Mouse (Mus musculus): ENCODE results near the gene 1700016D06Rik. TPM values are rescaled to one million over a fixed set of nuclear protein-coding genes. Genes with fewer than 3 reads are reported as not detected.
A peak's percentile ranks its signal among the peaks of the same experiment; 100 is the strongest.
"Not testable (repeated sequence)": the region's sequence is repeated elsewhere in the genome, so short reads cannot be mapped to it uniquely, and the experiment has no call there.

The 1700016D06Rik gene
- polyA plus RNA-seq, 1 experiment from 2014 or later: not detected

DNA sequence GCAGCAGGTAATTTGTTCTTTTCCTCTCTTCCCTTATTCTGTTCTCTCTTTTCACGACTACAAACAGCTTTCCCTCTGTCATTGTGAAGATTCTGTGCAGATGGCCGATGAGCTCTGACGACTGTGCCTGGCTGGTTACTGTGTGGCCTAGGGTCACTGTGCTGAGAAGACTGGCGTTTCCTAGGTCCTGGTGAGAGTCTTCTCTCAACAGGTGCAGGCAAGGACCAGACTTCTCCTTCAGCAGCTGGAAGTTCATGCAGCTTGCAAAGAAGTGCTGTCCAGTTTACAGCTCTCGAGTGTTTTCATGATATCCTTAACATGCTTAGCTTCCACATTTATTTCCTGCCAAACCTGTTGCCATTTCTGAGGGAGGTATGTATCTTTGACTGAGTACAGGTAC lies 6.9 kb downstream of the 1700016D06Rik start:
- Histone ChIP-seq H3K9ac (ENCODE audit: low read depth, low read length) (no peak overlapping the region), H3K4me3 (ENCODE audit: low read length) (no peak overlapping the region), H3K9me3 (ENCODE audit: control insufficient read depth, low read length) (no peaks in the 10 kb centered on the region), H3K27me3 (replicated peaks; ENCODE audit: control insufficient read depth, insufficient read depth, low read length) (no peaks in the 10 kb centered on the region), H3K4me2 (ENCODE audit: low read length) (no peak overlapping the region), H3K4me1 (ENCODE audit: control insufficient read depth, insufficient read depth, low read depth, low read length) (no peaks in the 10 kb centered on the region), H3K27ac (ENCODE audit: low read depth, low read length) (no peak overlapping the region), H3K36me3 (ENCODE audit: control insufficient read depth, insufficient read depth, low read length) (no peaks in the 10 kb centered on the region)
- ATAC-seq: no peak
- WGBS: 74% methylated on average over 5 of the region's 5 CpGs

DNA sequence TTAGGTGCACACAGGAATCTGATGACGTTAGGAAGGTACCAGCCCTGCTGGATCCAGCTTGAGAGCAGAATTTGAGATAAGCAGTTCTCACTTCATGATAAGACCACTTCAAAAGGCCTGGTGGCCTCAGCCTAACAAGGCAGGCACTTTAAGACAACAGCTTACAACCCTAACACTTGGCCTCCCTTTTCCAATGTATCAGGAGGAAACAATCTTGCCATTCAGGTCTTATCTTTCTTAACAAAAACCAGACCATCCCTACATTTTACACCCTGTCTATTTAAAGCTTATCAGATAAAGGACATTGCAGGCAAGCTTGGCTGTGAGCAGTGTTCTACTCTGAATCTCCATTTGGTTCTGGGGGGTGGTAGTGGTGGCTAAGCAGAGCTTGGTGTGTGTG lies 8.4 kb downstream of the 1700016D06Rik start:
- WGBS: 75% methylated on average over 1 of the region's 1 CpGs
- Histone ChIP-seq H3K27me3 (replicated peaks; ENCODE audit: control insufficient read depth, insufficient read depth, low read length) (no peaks in the 10 kb centered on the region), H3K9me3 (ENCODE audit: control insufficient read depth, low read length) (no peaks in the 10 kb centered on the region), H3K4me2 (ENCODE audit: low read length) (no peak overlapping the region), H3K4me3 (ENCODE audit: low read length) (no peak overlapping the region), H3K27ac (ENCODE audit: low read depth, low read length) (no peak overlapping the region), H3K9ac (ENCODE audit: low read depth, low read length) (no peak overlapping the region), H3K4me1 (ENCODE audit: control insufficient read depth, insufficient read depth, low read depth, low read length) (no peaks in the 10 kb centered on the region), H3K36me3 (ENCODE audit: control insufficient read depth, insufficient read depth, low read length) (no peaks in the 10 kb centered on the region)
- no peak for ATAC-seq

DNA sequence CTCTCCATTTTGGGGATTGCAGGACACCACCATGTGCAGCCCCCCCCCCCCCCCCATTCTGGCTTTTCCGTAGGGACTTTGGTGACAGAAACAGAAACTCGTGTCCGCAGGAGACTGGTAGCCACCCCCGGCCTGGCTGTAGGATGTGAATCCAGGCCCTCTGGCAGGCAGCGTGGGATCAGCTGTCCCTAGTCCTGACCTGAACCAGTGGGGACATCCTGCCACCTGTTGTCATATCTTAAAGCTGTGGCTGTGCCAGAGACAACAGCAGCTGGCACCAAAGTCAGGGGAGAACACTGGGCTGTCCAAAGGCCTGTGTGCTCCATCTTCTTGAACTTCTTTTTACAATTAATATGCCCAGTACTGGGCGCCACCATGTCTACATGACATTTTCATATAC lies 9.1 kb downstream of the 1700016D06Rik start:
- Histone ChIP-seq H3K27me3 (replicated peaks; ENCODE audit: control insufficient read depth, insufficient read depth, low read length) (no peaks in the 10 kb centered on the region), H3K9ac (ENCODE audit: low read depth, low read length) (no peak overlapping the region), H3K9me3 (ENCODE audit: control insufficient read depth, low read length) (no peaks in the 10 kb centered on the region), H3K36me3 (ENCODE audit: control insufficient read depth, insufficient read depth, low read length) (no peaks in the 10 kb centered on the region), H3K27ac (ENCODE audit: low read depth, low read length) (no peak overlapping the region), H3K4me2 (ENCODE audit: low read length) (no peak overlapping the region), H3K4me3 (ENCODE audit: low read length) (no peak overlapping the region), H3K4me1 (ENCODE audit: control insufficient read depth, insufficient read depth, low read depth, low read length) (no peaks in the 10 kb centered on the region)
- WGBS: 80% methylated on average over 6 of the region's 6 CpGs
- no peak for ATAC-seq

DNA sequence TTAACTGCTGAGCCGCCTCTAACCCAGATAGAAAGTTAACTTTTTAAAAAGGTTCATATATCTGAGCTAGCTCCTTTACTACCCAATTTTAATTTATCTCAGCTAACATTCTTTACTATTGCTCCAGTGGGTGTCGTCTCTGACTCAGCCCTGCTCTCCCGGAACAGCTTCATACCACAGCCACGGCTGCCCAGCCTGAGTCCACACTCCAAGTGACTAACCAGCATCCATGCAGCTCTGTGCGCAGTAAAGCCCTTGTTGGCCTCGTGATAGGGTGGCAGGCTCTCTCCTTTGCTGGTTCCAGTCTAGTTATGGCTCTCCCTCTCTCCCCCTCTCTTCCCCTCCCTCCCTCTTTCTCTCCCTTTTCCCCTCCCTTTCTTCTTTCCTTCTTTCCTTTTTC lies 9.6 kb downstream of the 1700016D06Rik start:
- H3K4me2 ChIP-seq (ENCODE audit: low read length): no peak overlapping the region
- H3K9me3 ChIP-seq (ENCODE audit: control insufficient read depth, low read length): no peaks in the 10 kb centered on the region
- H3K9ac ChIP-seq (ENCODE audit: low read depth, low read length): no peak overlapping the region
- ATAC-seq: no peak
- 89% methylated on average over 6 of the region's 6 CpGs for WGBS
- no peaks in the 10 kb centered on the region for H3K36me3 ChIP-seq (ENCODE audit: control insufficient read depth, insufficient read depth, low read length)
- no peaks in the 10 kb centered on the region for H3K4me1 ChIP-seq (ENCODE audit: control insufficient read depth, insufficient read depth, low read depth, low read length)
- no peak overlapping the region for H3K4me3 ChIP-seq (ENCODE audit: low read length)
- no peaks in the 10 kb centered on the region for H3K27me3 ChIP-seq (replicated peaks; ENCODE audit: control insufficient read depth, insufficient read depth, low read length)
- no peak overlapping the region for H3K27ac ChIP-seq (ENCODE audit: low read depth, low read length)

DNA sequence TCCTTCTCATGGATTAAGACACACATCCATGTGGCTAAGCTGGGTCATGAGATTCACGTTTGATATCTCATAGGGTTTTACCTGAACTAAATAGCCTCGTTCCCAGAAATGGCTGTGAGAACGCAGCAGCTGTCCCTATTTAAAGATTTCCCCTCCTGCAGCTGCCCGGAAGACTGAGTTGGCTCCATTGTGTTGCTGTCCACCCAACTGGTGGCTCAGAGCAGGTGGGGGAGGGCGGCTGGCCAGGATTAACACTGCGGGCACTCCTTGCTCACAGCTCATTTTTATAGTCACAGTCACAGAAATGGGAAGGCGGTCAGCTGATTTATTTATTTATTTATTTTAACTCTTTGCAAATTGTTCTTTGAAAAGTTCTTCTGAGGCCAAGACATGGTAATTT lies 10.9 kb downstream of the 1700016D06Rik start:
- ATAC-seq: no peak
- no peak overlapping the region for H3K4me2 ChIP-seq (ENCODE audit: low read length)
- no peaks in the 10 kb centered on the region for H3K36me3 ChIP-seq (ENCODE audit: control insufficient read depth, insufficient read depth, low read length)
- no peaks in the 10 kb centered on the region for H3K27me3 ChIP-seq (replicated peaks; ENCODE audit: control insufficient read depth, insufficient read depth, low read length)
- no peaks in the 10 kb centered on the region for H3K9me3 ChIP-seq (ENCODE audit: control insufficient read depth, low read length)
- WGBS: 56% methylated on average over 7 of the region's 7 CpGs
- H3K27ac ChIP-seq (ENCODE audit: low read depth, low read length): no peak overlapping the region
- no peak overlapping the region for H3K4me3 ChIP-seq (ENCODE audit: low read length)
- H3K9ac ChIP-seq (ENCODE audit: low read depth, low read length): no peak overlapping the region
- no peaks in the 10 kb centered on the region for H3K4me1 ChIP-seq (ENCODE audit: control insufficient read depth, insufficient read depth, low read depth, low read length)

DNA sequence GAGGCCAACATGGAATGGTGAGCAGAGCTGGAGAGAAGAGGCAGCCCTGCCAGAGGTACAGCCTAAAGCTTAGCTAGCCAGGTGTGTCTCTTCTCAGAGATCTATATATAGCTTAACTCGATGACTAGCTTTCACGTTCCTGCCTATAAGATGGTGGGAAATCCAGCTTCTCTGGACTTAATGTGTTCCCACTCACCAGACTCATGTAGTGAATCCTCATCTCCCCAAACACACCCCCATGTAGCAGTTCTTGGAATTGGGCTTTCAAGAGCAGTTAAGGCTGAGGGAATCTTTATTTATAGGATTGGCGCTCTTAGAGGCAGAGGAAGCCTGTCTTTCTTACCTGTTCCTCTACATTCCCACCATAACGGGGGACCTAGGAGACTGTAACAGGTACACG lies 13.6 kb downstream of the 1700016D06Rik start:
- Histone ChIP-seq H3K4me2 (ENCODE audit: low read length) (no peak overlapping the region), H3K27ac (ENCODE audit: low read depth, low read length) (no peak overlapping the region), H3K4me3 (ENCODE audit: low read length) (no peak overlapping the region), H3K9me3 (ENCODE audit: control insufficient read depth, low read length) (no peaks in the 10 kb centered on the region), H3K27me3 (replicated peaks; ENCODE audit: control insufficient read depth, insufficient read depth, low read length) (no peaks in the 10 kb centered on the region), H3K36me3 (ENCODE audit: control insufficient read depth, insufficient read depth, low read length) (no peaks in the 10 kb centered on the region), H3K9ac (ENCODE audit: low read depth, low read length) (no peak overlapping the region), H3K4me1 (ENCODE audit: control insufficient read depth, insufficient read depth, low read depth, low read length) (no peaks in the 10 kb centered on the region)
- WGBS: 88% methylated on average over 5 of the region's 5 CpGs
- ATAC-seq: no peak

DNA sequence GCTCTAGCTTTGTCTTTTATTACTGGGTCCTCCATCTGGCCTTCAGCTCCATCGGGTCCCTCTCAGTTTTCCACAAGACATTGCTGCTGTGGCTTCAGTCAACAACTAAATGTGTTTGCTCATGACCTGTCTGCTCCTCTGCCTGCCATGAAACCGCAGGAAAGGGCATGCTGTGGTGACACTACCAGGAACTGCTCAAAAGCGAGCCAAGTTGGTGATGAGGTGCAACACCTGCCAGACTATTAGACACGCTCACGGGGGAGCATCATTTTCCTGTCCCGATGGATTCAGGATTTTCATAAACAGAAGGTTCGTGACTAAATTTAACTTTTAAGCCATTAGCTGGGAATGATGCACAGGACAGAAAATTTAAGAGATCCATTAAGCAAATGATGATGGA lies 16.3 kb downstream of the 1700016D06Rik start:
- ATAC-seq: no peak
- no peak overlapping the region for H3K4me3 ChIP-seq (ENCODE audit: low read length)
- H3K4me1 ChIP-seq (ENCODE audit: control insufficient read depth, insufficient read depth, low read depth, low read length): no peaks in the 10 kb centered on the region
- no peaks in the 10 kb centered on the region for H3K27me3 ChIP-seq (replicated peaks; ENCODE audit: control insufficient read depth, insufficient read depth, low read length)
- no peak overlapping the region for H3K27ac ChIP-seq (ENCODE audit: low read depth, low read length)
- H3K9ac ChIP-seq (ENCODE audit: low read depth, low read length): no peak overlapping the region
- 84% methylated on average over 7 of the region's 7 CpGs for WGBS
- no peaks in the 10 kb centered on the region for H3K36me3 ChIP-seq (ENCODE audit: control insufficient read depth, insufficient read depth, low read length)
- no peak overlapping the region for H3K4me2 ChIP-seq (ENCODE audit: low read length)
- H3K9me3 ChIP-seq (ENCODE audit: control insufficient read depth, low read length): no peaks in the 10 kb centered on the region

DNA sequence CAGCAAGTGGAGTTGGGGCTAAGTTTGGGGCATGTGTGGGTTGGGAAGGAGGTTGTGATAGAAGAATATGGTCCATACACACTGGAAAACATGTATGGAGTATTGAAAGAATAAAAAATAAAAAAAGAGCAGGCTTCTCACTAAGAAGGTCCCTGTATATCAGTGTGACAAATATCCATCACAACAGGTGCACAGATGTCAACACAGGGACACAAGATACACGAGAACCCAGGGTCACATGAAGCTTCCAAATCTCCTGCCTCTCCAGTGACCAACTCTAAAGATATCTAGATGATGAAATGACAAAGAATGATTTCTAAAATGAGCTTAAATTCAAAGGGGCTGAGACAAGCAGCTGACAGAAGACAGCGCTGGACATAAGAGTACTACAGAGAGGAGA lies 32.6 kb downstream of the 1700016D06Rik start:
- Histone ChIP-seq H3K9ac (ENCODE audit: low read depth, low read length) (no peak overlapping the region), H3K36me3 (ENCODE audit: control insufficient read depth, insufficient read depth, low read length) (no peaks in the 10 kb centered on the region), H3K4me2 (ENCODE audit: low read length) (no peak overlapping the region), H3K4me1 (ENCODE audit: control insufficient read depth, insufficient read depth, low read depth, low read length) (no peaks in the 10 kb centered on the region), H3K9me3 (ENCODE audit: control insufficient read depth, low read length) (no peaks in the 10 kb centered on the region), H3K27me3 (replicated peaks; ENCODE audit: control insufficient read depth, insufficient read depth, low read length) (no peaks in the 10 kb centered on the region), H3K27ac (ENCODE audit: low read depth, low read length) (no peak overlapping the region), H3K4me3 (ENCODE audit: low read length) (no peak overlapping the region)
- ATAC-seq: no peak
- 83% methylated on average over 2 of the region's 2 CpGs for WGBS

DNA sequence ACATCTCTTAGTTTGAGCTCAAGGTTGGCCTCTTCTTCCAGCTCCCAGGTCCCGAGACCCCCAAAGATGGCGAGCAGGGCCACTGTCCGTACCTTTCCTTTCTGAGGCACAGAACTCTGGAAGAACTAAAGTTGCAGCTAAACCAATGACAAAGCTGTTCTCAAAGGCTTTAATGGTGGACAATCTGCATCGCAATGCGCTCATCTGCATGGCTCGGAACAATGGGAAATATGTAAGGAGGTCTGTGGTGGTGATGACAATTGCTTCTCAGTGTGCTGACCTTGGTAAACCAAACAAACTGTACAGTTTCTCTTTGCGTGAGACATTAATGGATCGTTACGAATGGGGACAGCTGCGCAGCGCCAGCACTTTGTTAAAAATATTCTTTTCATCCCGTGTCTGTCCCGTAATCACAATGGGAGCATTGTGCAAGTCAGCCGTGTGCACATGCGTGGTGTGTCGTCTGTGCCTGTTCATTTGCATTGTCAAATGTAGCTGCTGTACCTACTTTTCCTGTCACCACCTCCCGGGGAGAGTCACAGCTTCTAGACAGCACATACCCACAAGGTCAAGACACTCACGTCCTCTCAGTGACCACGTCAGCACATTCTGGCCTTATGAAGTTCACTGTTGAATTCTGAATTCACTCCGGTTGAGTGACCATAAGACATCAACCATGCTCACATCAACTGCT lies 34.7 kb downstream of the 1700016D06Rik start:
- H3K27ac ChIP-seq (ENCODE audit: low read depth, low read length); H3K4me2 ChIP-seq (ENCODE audit: low read length); H3K9ac ChIP-seq (ENCODE audit: low read depth, low read length); H3K4me3 ChIP-seq (ENCODE audit: low read length); H3K4me1 ChIP-seq (ENCODE audit: control insufficient read depth, insufficient read depth, low read depth, low read length); H3K36me3 ChIP-seq (ENCODE audit: control insufficient read depth, insufficient read depth, low read length); H3K9me3 ChIP-seq (ENCODE audit: control insufficient read depth, low read length); ATAC-seq; H3K27me3 ChIP-seq (replicated peaks; ENCODE audit: control insufficient read depth, insufficient read depth, low read length): not testable (repeated sequence)
- 68% methylated on average over 20 of the region's 20 CpGs for WGBS

DNA sequence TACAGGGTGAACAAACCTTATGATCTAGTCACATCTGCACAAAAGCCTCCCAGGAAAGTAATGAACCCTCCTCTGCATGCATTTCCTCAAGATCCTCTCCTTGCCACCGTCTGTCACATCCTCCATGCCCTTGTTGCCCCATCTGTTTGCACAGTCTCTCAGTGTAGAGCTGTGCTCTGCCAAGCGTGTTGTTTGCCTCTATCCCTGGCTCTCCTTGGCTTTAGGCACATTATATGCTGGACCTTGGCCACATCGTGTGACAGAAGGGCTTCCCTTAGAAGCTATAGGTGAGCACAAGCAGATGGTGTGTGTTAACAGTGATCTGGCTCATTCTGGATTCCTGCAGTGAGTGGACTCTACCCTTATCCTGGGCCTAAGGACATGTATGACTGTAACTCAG lies 38.9 kb downstream of the 1700016D06Rik start:
- ATAC-seq: peak; percentile 87

More for the DNA sequence above, 38.9 kb downstream of the 1700016D06Rik start:
- Histone ChIP-seq H3K4me3 (ENCODE audit: low read length) (no peak overlapping the region), H3K27ac (ENCODE audit: low read depth, low read length) (no peak overlapping the region), H3K4me2 (ENCODE audit: low read length) (no peak overlapping the region), H3K9me3 (ENCODE audit: control insufficient read depth, low read length) (no peaks in the 10 kb centered on the region), H3K4me1 (ENCODE audit: control insufficient read depth, insufficient read depth, low read depth, low read length) (no peaks in the 10 kb centered on the region), H3K9ac (ENCODE audit: low read depth, low read length) (no peak overlapping the region), H3K36me3 (ENCODE audit: control insufficient read depth, insufficient read depth, low read length) (no peaks in the 10 kb centered on the region), H3K27me3 (replicated peaks; ENCODE audit: control insufficient read depth, insufficient read depth, low read length) (no peaks in the 10 kb centered on the region)
- WGBS: 74% methylated on average over 3 of the region's 3 CpGs
